Mouse (Mus musculus) ES-Bruce4 (cell line): ENCODE data around the gene Galntl6. TPM values are rescaled to one million over a fixed set of nuclear protein-coding genes. Genes with fewer than 3 reads are reported as not detected.

ENCODE experiments used
- H3K27ac ChIP-seq: 2 replicates; pipeline ENCODE4 v1.5.1; 2012; ENCODE audit warnings: low read length, inconsistent platforms; ENCODE audit not compliant: insufficient read depth
- H3K27me3 ChIP-seq: 2 replicates; pipeline ENCODE4 v1.6.1; 2012; ENCODE audit warnings: mild to moderate bottlenecking, low read length, inconsistent platforms; ENCODE audit not compliant: control insufficient read depth, poor library complexity, insufficient read depth, severe bottlenecking
- H3K36me3 ChIP-seq: 2 replicates; pipeline ENCODE4 v1.6.1; 2012; ENCODE audit warnings: inconsistent platforms, mild to moderate bottlenecking, low read length, moderate library complexity; ENCODE audit not compliant: control insufficient read depth, poor library complexity, insufficient read depth, severe bottlenecking
- H3K4me1 ChIP-seq: one replicate; pipeline ENCODE4 v1.8.1; 2011; ENCODE audit warnings: low read length; ENCODE audit not compliant: control insufficient read depth, insufficient read depth
- H3K4me3 ChIP-seq: 2 replicates; pipeline ENCODE4 v1.5.1; 2011; ENCODE audit warnings: low read depth, mild to moderate bottlenecking, low read length
- H3K9ac ChIP-seq: 2 replicates; pipeline ENCODE4 v1.6.1; 2012; ENCODE audit warnings: low read depth, mild to moderate bottlenecking, inconsistent platforms; ENCODE audit not compliant: poor library complexity, severe bottlenecking
- H3K9me3 ChIP-seq: replicated peaks from 2 replicates; pipeline ENCODE4 v1.6.1; 2012; ENCODE audit warnings: mild to moderate bottlenecking, low read length, inconsistent platforms; ENCODE audit not compliant: control insufficient read depth, poor library complexity, insufficient read depth, severe bottlenecking
- CTCF ChIP-seq: IDR thresholded peaks from one replicate; pipeline ENCODE4 v1.8.1; 2011; ENCODE audit warnings: low read depth, low read length
- EP300 ChIP-seq: IDR thresholded peaks from 2 replicates; pipeline ENCODE4 v1.6.1; 2011; ENCODE audit warnings: low read depth, low read length; ENCODE audit not compliant: insufficient read depth
- POLR2A ChIP-seq: IDR thresholded peaks from one replicate; pipeline ENCODE4 v1.8.1; 2011; ENCODE audit warnings: low read length; ENCODE audit not compliant: insufficient read depth
- polyA plus RNA-seq: library from polyadenylated mRNA; stranded (reverse); fragments of >200 nt; gene quantifications from 2 replicates; pipeline ENCODE4 v1.2.4, GENCODE M21; 2011; ENCODE audit warnings: low read depth; ENCODE audit not compliant: missing spikeins, insufficient read depth, insufficient read length

The Galntl6 gene
- polyA plus RNA-seq, 1 experiment, result not detected

- Histone ChIP-seq H3K27me3 (no peaks in the 10 kb centered on the region), H3K36me3 (no peaks in the 10 kb centered on the region), H3K27ac (no peak overlapping the region), H3K9me3 (no peaks in the 10 kb centered on the region), H3K9ac (no peak overlapping the region), H3K4me1 (no peaks in the 10 kb centered on the region), H3K4me3 (no peak overlapping the region)
- TF ChIP-seq CTCF, result no peak
These were observed 494.9 kb downstream of the Galntl6 start for GRCm38 (mm10) chr8:58417551-58417950.

DNA sequence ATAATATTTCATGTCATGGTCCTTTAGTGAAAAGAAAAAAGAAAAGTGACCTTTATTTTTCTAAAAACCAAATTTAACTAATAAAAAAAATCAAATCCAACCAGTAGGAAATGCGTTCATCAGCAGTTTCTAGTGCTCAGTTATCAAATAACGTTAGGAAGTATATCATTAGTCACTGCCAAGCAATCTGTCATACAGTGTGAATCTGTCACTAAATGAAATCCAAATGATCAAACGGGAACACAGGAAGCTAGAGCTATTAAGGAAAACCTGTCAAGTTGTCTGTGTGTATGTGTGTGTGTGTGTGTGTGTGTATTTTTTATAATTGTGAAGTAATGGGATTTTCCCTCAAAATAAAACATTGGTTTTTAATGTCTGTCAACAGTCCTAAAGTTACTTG, 515.9 kb downstream of the Galntl6 start:
- no peaks in the 10 kb centered on the region for H3K9me3 ChIP-seq
- H3K4me3 ChIP-seq, result no peak overlapping the region
- H3K36me3 ChIP-seq, result no peaks in the 10 kb centered on the region
- H3K9ac ChIP-seq, result no peak overlapping the region
- no peaks in the 10 kb centered on the region for H3K4me1 ChIP-seq
- H3K27ac ChIP-seq, result no peak overlapping the region
- no peaks in the 10 kb centered on the region for H3K27me3 ChIP-seq
- no peak for TF ChIP-seq POLR2A
- TF ChIP-seq CTCF, result no peak
- no peak for TF ChIP-seq EP300

DNA sequence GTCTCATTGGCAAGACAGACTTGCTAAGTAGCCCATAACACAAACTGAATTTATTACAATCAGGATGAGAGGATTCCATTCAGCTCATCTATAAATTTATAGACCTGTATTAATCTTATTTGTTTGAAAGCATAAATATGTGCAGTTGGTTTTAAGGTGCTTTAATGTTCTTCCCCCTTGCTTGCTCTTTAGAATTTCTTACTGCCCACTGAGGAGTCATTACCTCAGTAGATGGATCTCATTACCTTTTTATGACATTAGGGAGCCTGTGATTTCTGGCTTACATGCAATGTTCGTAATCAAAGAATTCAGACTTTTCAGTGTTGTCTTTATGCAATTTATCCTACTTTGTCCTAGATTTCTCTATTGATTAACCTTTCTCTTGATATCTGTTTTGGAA, 516.6 kb downstream of the Galntl6 start:
- no peaks in the 10 kb centered on the region for H3K36me3 ChIP-seq
- H3K27me3 ChIP-seq, result no peaks in the 10 kb centered on the region
- H3K4me1 ChIP-seq, result no peaks in the 10 kb centered on the region
- no peak overlapping the region for H3K27ac ChIP-seq
- no peak overlapping the region for H3K9ac ChIP-seq
- TF ChIP-seq POLR2A (no peak), CTCF (no peak), EP300 (no peak)
- H3K9me3 ChIP-seq, result no peaks in the 10 kb centered on the region
- H3K4me3 ChIP-seq, result no peak overlapping the region

GRCm38 (mm10) chr8:58372389-58372788, 540.1 kb downstream of the Galntl6 start:
- Histone ChIP-seq H3K4me3 (no peak overlapping the region), H3K27ac (no peak overlapping the region), H3K4me1 (no peaks in the 10 kb centered on the region), H3K9me3 (no peaks in the 10 kb centered on the region), H3K27me3 (no peaks in the 10 kb centered on the region), H3K36me3 (no peaks in the 10 kb centered on the region), H3K9ac (no peak overlapping the region)
- TF ChIP-seq CTCF, result no peak

- H3K9me3 ChIP-seq, result no peaks in the 10 kb centered on the region
- H3K27ac ChIP-seq, result no peak overlapping the region
- no peak for TF ChIP-seq POLR2A
- TF ChIP-seq CTCF, result no peak
- TF ChIP-seq EP300, result no peak
- no peaks in the 10 kb centered on the region for H3K36me3 ChIP-seq
- no peak overlapping the region for H3K9ac ChIP-seq
- no peak overlapping the region for H3K4me3 ChIP-seq
- H3K4me1 ChIP-seq, result no peaks in the 10 kb centered on the region
- no peaks in the 10 kb centered on the region for H3K27me3 ChIP-seq
These were observed 540.5 kb downstream of the Galntl6 start for GRCm38 (mm10) chr8:58371979-58372378.

GRCm38 (mm10) chr8:58331151-58331550, 581.3 kb downstream of the Galntl6 start:
- no peak overlapping the region for H3K4me3 ChIP-seq
- no peaks in the 10 kb centered on the region for H3K4me1 ChIP-seq

DNA sequence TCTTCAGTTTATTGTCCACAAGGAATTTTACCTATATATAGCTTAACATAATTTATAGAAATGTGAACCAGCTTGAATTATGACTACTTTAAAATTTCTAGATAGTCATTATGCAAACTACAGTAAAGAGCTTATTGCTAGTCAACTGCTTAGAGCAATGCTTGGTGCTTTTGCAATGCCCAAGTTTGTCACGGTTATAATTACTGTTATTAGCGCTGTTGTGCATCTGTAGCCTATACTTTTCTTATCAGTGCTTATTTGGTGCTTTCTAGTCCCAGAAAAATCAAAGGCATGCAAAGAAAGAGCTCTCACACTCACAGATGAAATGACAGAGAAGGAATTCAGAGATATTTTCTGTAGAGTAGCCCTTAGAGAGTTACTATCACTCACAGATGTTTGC, 599.0 kb downstream of the Galntl6 start:
- H3K4me1 ChIP-seq, result no peaks in the 10 kb centered on the region
- no peak overlapping the region for H3K27ac ChIP-seq
- no peaks in the 10 kb centered on the region for H3K9me3 ChIP-seq
- H3K9ac ChIP-seq, result no peak overlapping the region
- H3K4me3 ChIP-seq, result no peak overlapping the region
- no peaks in the 10 kb centered on the region for H3K36me3 ChIP-seq
- no peaks in the 10 kb centered on the region for H3K27me3 ChIP-seq
- TF ChIP-seq POLR2A (no peak), EP300 (no peak), CTCF (no peak)

More at GRCm38 (mm10) chr8:58331151-58331550, 581.3 kb downstream of the Galntl6 start:
- Histone ChIP-seq H3K27ac (no peak overlapping the region), H3K9me3 (no peaks in the 10 kb centered on the region), H3K9ac (no peak overlapping the region), H3K27me3 (no peaks in the 10 kb centered on the region), H3K36me3 (no peaks in the 10 kb centered on the region)
- TF ChIP-seq POLR2A (no peak), EP300 (no peak), CTCF (no peak)
